Mouse (Mus musculus): ENCODE data around the gene Pdxp. TPM values are rescaled to one million over a fixed set of nuclear protein-coding genes. Genes with fewer than 3 reads are reported as not detected.

Gene Pdxp
- polyA plus RNA-seq (2015; fragmentation: Nextera tagmentation; extraction: Ambion mirVana): 1.9 and 2.1 TPM in 2 replicates

GRCm38 (mm10) chr15:78913632-78914090 is at the start of gene Pdxp:
TSS of gene Pdxp (plus strand) at chr15:78913919.
- Histone ChIP-seq H3K4me3 (ENCODE audit: low read depth, low read length) (peak within 1 kb of the TSS; percentile 54), H3K9me3 (ENCODE audit: low read length) (no peaks in the 10 kb centered on the region), H3K4me1 (ENCODE audit: insufficient read depth) (peaks cover 23% of the 10 kb centered on the region), H3K27ac (ENCODE audit: low read depth) (peak within 1 kb of the TSS; percentile 34; the same call in 1 of the 2 replicates), H3K4me2 (ENCODE audit: low read depth, low read length) (peak within 1 kb of the TSS; percentile 96), H3K27me3 (ENCODE audit: insufficient read depth, low read length) (peaks cover 2% of the 10 kb centered on the region; the same call in 1 of the 2 replicates), H3K9ac (replicated peaks) (peak within 1 kb of the TSS; percentile 63), H3K36me3 (replicated peaks; ENCODE audit: insufficient read depth, low read length) (peaks cover 18% of the 10 kb centered on the region)
- TF ChIP-seq EP300 (IDR thresholded peaks at IDR 0.05; ENCODE audit: low read depth) (no peak), CTCF (IDR thresholded peaks at IDR 0.05; ENCODE audit: low read depth) (no peak)
- DNase-seq (peak; percentile 93), ATAC-seq (peak; percentile 90)
- WGBS (ENCODE audit: insufficient replicate concordance): 1% methylated on average over 49 of the region's 51 CpGs

GRCm38 (mm10) chr15:78868398-78868797 is 45.3 kb upstream of the Pdxp start:
- Histone ChIP-seq H3K4me1 (ENCODE audit: insufficient read depth) (0 out of 2 replicates have a peak, but pooled peaks cover 3% of the 10 kb centered on the region), H3K9me3 (ENCODE audit: low read length) (no peaks in the 10 kb centered on the region), H3K27ac (ENCODE audit: low read depth) (peak overlapping the region; percentile 30; the same call in 1 of the 2 replicates), H3K9ac (replicated peaks) (no peak overlapping the region), H3K4me2 (ENCODE audit: low read depth, low read length) (no peak overlapping the region), H3K36me3 (replicated peaks; ENCODE audit: insufficient read depth, low read length) (no peaks in the 10 kb centered on the region), H3K4me3 (ENCODE audit: low read depth, low read length) (no peak overlapping the region), H3K27me3 (ENCODE audit: insufficient read depth, low read length) (no peaks in the 10 kb centered on the region)
- TF ChIP-seq EP300 (IDR thresholded peaks at IDR 0.05; ENCODE audit: low read depth) (no peak), CTCF (IDR thresholded peaks at IDR 0.05; ENCODE audit: low read depth) (no peak)
- WGBS (ENCODE audit: insufficient replicate concordance): 53% methylated on average over 9 of the region's 9 CpGs
- DNase-seq (no peak), ATAC-seq (peak; percentile 22; the same call in 1 of the 2 replicates)

DNA sequence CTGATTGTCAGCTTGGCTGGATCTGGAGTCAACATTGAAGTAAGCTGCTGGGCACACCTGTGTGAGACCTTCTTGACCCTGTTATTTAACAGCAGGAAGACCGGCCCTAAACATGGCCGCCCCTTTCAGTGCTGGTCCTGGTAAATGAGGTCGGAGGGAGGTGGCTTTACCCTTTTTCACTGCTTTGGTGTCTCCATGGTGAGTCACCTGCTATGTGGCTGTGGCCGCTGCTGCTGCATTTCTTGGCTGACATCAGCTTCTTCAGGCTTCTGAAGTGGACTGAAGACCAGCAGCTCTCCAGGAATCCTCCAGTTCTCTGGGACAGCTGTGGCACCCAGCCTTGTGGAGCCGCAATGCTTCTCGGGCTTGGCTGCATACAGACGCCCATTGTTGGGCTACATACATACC is 44.9 kb upstream of the Pdxp start:
- H3K4me2 ChIP-seq (ENCODE audit: low read depth, low read length): no peak overlapping the region
- WGBS (ENCODE audit: insufficient replicate concordance): 76% methylated on average over 7 of the region's 7 CpGs
- TF ChIP-seq EP300 (IDR thresholded peaks at IDR 0.05; ENCODE audit: low read depth) (no peak), CTCF (IDR thresholded peaks at IDR 0.05; ENCODE audit: low read depth) (no peak)
- ATAC-seq: no peak
- H3K4me3 ChIP-seq (ENCODE audit: low read depth, low read length): no peak overlapping the region
- no peaks in the 10 kb centered on the region for H3K36me3 ChIP-seq (replicated peaks; ENCODE audit: insufficient read depth, low read length)
- no peak for DNase-seq
- no peaks in the 10 kb centered on the region for H3K9me3 ChIP-seq (ENCODE audit: low read length)
- H3K4me1 ChIP-seq (ENCODE audit: insufficient read depth): no peaks in the 10 kb centered on the region
- H3K27me3 ChIP-seq (ENCODE audit: insufficient read depth, low read length): no peaks in the 10 kb centered on the region
- no peak overlapping the region for H3K9ac ChIP-seq (replicated peaks)
- peak overlapping the region; percentile 30; the same call in 1 of the 2 replicates for H3K27ac ChIP-seq (ENCODE audit: low read depth)

DNA sequence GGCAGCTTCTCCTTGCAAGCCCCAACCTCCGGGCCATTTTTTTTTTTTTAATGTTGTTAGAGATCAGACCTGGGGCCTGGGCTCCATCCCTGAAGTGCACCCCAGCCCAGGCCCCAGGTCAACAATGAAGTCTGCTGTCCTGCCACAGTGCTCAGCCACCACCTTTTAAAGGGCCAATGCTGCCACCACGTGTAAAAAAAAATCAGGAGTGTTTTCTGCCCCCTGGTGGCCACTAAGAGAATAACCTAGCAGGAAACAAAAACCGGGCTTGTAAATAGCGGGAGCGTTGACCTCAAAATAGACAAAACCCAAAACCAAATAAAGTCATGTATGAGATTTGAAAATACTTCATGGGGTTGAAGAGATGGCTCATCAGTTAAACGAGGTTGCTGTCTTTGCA is 43.9 kb upstream of the Pdxp start:
- 11% methylated on average over 6 of the region's 6 CpGs for WGBS (ENCODE audit: insufficient replicate concordance)
- Histone ChIP-seq H3K9me3 (ENCODE audit: low read length) (no peaks in the 10 kb centered on the region), H3K4me1 (ENCODE audit: insufficient read depth) (no peaks in the 10 kb centered on the region), H3K4me3 (ENCODE audit: low read depth, low read length) (no peak overlapping the region), H3K27me3 (ENCODE audit: insufficient read depth, low read length) (no peaks in the 10 kb centered on the region), H3K9ac (replicated peaks) (no peak overlapping the region), H3K27ac (ENCODE audit: low read depth) (no peak overlapping the region), H3K4me2 (ENCODE audit: low read depth, low read length) (no peak overlapping the region), H3K36me3 (replicated peaks; ENCODE audit: insufficient read depth, low read length) (no peaks in the 10 kb centered on the region)
- ATAC-seq (peak; percentile 17; the same call in 1 of the 2 replicates), DNase-seq (peak; percentile 55)
- TF ChIP-seq EP300 (IDR thresholded peaks at IDR 0.05; ENCODE audit: low read depth) (no peak), CTCF (IDR thresholded peaks at IDR 0.05; ENCODE audit: low read depth) (peak; percentile 85)

- ATAC-seq (no peak), DNase-seq (no peak)
- peaks cover 11% of the 10 kb centered on the region for H3K4me1 ChIP-seq (ENCODE audit: insufficient read depth)
- H3K4me2 ChIP-seq (ENCODE audit: low read depth, low read length): no peak overlapping the region
- H3K9ac ChIP-seq (replicated peaks): no peak overlapping the region
- H3K9me3 ChIP-seq (ENCODE audit: low read length): no peaks in the 10 kb centered on the region
- H3K36me3 ChIP-seq (replicated peaks; ENCODE audit: insufficient read depth, low read length): no peaks in the 10 kb centered on the region
- WGBS (ENCODE audit: insufficient replicate concordance): 48% methylated on average over 5 of the region's 5 CpGs
- H3K4me3 ChIP-seq (ENCODE audit: low read depth, low read length): no peak overlapping the region
- TF ChIP-seq CTCF (IDR thresholded peaks at IDR 0.05; ENCODE audit: low read depth) (peak; percentile 35), EP300 (IDR thresholded peaks at IDR 0.05; ENCODE audit: low read depth) (no peak)
- H3K27ac ChIP-seq (ENCODE audit: low read depth): no peak overlapping the region
- no peaks in the 10 kb centered on the region for H3K27me3 ChIP-seq (ENCODE audit: insufficient read depth, low read length)
Measured at GRCm38 (mm10) chr15:78872021-78872608, 41.6 kb upstream of the Pdxp start.

DNA sequence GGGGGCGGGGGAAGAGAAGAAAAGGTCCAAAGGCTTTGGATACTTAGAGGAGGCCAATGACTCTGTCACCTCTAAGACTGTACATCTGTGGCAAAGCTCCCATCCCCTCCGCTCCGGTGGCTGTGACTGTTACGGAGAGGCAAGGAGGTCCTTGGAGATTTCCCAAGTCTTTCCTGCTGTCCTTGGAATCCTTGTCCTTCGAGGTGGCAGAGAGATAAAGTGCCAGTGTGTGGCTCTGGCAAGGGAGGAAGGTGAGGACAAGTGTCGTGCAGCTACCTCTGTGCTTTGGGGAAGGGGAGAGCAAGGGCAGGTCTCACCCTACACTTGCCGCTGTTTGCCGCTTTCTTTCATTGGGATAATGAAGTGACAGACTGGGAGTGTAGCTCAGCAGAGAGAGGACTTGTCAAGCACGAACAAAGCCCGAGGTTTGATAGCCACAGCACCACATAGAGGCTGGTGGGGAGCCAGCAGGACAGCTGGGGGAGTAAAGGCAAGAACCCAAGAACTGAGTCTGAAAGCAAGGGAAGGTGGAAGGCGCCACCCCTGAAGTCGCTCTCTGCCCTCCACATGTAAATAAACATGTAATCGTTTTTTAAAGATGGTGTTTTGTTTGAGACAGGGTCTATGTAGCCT is 39.8 kb upstream of the Pdxp start:
- WGBS (ENCODE audit: insufficient replicate concordance): 71% methylated on average over 13 of the region's 13 CpGs
- no peak overlapping the region for H3K4me2 ChIP-seq (ENCODE audit: low read depth, low read length)
- no peaks in the 10 kb centered on the region for H3K9me3 ChIP-seq (ENCODE audit: low read length)
- H3K4me3 ChIP-seq (ENCODE audit: low read depth, low read length): no peak overlapping the region
- no peaks in the 10 kb centered on the region for H3K36me3 ChIP-seq (replicated peaks; ENCODE audit: insufficient read depth, low read length)
- TF ChIP-seq CTCF (IDR thresholded peaks at IDR 0.05; ENCODE audit: low read depth) (no peak), EP300 (IDR thresholded peaks at IDR 0.05; ENCODE audit: low read depth) (no peak)
- no peak overlapping the region for H3K27ac ChIP-seq (ENCODE audit: low read depth)
- H3K9ac ChIP-seq (replicated peaks): no peak overlapping the region
- H3K27me3 ChIP-seq (ENCODE audit: insufficient read depth, low read length): no peaks in the 10 kb centered on the region
- peaks cover 19% of the 10 kb centered on the region for H3K4me1 ChIP-seq (ENCODE audit: insufficient read depth)
- DNase-seq (no peak), ATAC-seq (no peak)

Measured in liver, postnatal 0 days (tissue).